Mouse (Mus musculus): ENCODE measurements around the gene Wdr27.
"Not testable (repeated sequence)": the region's sequence is repeated elsewhere in the genome, so short reads cannot be mapped to it uniquely, and the experiment has no call there.

Wdr27 gene

DNA sequence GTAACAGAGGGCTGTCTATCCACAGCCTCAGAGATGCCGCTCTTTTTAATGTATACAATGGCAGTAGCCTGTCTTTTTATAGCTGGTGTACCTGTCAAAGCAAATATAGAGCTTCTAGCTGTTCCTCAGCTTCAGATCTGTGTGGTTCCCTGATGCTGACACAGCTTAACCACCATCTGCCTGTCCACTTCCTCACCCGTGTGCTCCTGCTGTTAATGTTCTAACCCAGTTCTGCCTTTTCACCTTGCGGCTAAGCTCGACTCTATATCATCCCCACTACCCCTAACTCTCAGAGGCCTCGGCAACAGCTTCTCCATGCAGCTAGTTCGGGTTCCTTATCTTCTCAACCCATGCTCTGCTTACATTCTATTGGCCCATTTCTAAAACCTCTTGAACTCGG, 12.3 kb downstream of the Wdr27 start:
- no peak for DNase-seq (ENCODE audit: low read depth, low spot score)

DNA sequence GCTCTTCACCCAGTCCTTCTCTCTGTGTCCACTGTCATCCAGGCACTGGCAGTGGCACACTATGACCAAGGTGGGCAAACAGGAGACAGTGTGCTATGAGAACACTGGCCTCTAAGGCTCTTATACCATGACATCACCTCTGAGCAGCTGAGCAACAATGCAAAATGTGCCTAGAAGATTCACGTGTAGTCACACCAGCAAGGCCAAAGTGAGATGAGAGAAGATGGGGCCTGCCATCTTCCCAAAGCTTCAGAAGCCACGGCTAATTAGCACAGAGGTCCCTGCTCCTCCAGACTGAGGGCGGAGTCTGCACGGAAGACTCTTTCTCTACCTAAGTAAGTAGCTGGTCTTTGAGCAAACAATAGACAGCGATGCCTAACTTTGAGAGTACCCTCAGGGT, 14.3 kb downstream of the Wdr27 start:
- peak; percentile 30 for DNase-seq (ENCODE audit: low read depth, low spot score)

DNA sequence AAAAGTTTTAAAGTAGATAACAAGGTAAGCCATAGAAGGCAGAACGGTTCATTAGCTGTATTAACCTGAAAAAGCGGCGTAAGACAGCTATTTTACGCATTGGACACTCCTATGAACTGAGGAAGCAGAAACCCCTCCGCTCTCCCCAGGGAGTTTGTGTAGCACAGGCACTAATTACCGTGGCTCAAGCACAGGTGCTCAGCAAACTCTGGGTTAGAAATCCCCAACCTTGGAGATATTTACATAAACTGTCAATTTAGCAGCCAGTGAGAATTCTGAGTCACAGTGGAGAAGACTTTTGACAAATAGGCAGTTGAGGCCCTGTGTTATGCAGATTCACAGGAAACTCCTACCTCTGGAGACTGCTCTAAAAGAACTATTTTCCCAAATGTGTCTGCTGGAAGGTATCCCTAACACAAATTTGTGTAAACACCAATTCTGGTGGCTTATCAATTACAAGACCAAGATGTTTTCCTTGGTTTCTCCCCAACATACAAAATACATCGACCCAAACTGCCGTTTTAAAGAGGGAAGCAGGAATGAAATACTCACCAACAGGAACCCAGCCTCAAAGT, 15.2 kb downstream of the Wdr27 start:
- peak; percentile 24 for DNase-seq (ENCODE audit: low read depth, low spot score)

DNA sequence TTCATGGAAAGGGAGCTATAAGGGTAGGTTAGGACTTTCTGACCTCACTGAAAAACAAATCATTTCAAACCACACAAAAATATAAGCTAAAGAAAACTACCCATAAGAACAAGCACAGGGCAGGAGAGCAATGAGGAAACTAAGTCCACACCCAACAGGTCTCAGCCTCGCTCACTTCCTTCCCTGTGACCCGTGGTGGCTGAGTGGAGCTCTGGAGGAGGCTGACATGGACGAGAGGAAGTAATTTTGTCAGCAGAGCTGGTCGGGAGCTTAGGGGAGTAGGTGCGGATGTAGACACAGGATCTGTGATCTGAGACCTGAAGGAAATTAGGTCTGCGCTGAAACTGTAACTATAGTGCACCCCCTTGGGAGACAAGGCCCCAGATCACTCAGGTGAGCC, 21.4 kb downstream of the Wdr27 start:
- no peak for DNase-seq (ENCODE audit: low read depth, low spot score)

DNA sequence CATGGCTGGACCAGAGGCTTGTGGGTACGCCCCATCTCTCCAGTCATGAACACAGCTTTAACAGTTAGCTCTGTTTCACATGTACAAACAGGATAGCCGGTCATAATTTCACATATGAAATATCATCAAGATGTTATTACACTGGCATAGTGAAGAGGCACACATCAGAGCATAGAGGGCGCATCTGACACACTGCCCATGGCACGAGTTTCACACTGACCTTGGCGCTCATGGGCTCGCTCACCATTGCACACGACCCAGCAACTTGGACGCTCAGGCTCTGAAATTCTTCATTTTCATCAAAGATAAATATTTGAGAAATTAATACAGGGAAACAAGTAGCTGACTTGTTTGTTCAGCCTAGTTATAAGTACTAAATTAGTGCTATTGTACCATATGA, 25.1 kb downstream of the Wdr27 start:
- DNase-seq (ENCODE audit: low read depth, low spot score): no peak

DNA sequence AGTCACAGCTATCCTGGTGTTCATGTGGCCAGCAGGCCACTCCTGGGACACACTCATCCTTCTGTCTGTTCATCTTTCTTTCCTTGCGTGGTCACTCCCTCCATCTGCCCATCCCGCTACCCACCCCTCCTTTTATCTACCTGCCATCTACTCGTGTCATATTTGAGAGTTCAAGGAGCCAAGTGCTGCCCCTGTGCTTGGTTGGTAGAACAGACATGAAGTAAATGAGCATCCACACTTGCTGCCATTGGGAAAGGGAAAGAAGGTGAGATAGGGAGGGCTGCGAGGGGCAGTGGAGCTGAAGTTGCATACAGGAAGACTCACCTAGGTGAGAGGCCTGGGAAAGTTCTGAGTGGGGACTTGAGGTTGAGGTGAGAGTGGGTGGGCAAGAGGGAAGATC, 28.6 kb downstream of the Wdr27 start:
- no peak for DNase-seq (ENCODE audit: low read depth, low spot score)

DNA sequence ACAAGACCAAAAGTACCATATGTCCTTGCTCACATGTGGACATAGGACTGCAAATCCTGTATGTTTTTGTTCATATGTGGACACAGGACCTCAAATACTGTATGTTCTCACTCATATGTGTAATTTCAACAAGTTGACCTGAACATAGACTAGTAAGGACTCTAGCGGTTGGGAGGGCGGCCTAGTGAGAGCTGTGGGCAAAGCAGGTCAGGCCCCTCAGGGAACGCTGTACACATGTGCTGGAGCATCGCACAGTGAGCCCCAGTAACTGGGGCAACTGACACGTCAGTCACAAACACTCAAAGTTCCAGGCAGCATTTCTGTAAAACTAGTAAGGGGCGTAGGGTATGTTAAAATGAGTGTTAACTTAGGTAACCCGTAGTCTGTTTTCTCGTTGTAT, 30.0 kb downstream of the Wdr27 start:
- DNase-seq (ENCODE audit: low read depth, low spot score): no peak

DNA sequence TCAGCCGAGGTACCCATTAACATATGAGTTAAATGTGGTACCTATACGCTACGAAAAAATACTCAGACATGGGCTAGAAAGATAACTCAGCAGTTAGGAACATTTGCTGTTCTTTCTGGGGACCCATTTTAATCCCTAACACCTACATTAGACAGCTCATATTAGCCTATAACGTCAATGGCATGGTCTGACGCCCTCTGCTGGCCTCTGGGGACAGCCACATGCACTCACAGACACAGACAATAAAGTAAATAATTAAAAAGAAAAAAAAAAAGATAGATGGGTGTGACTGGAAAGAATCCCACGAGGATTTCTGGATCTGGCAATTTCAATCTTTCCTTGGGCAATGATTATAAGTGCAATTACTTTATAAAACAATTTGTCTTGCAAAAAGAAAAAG, 30.5 kb downstream of the Wdr27 start:
- DNase-seq (ENCODE audit: low read depth, low spot score): peak; percentile 61

DNA sequence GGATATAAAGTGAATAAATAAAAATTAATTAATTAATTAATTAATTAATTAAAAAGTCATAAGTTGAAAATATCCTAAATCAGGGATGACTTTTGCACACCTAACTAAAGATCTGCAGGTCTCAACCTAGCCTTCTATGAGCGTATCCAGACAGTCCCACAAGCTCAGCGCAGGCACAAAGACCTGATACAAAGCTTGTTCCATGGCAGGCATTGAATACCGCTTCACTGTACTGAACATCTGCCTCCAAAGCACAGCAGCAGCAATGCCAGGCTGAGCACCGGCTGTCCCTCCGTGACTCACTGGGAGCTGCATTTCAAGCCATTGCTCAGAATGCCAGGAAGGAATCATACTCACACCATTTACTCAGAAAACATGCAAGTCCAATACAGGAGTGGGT, 32.2 kb downstream of the Wdr27 start:
- no peak for DNase-seq (ENCODE audit: low read depth, low spot score)

DNA sequence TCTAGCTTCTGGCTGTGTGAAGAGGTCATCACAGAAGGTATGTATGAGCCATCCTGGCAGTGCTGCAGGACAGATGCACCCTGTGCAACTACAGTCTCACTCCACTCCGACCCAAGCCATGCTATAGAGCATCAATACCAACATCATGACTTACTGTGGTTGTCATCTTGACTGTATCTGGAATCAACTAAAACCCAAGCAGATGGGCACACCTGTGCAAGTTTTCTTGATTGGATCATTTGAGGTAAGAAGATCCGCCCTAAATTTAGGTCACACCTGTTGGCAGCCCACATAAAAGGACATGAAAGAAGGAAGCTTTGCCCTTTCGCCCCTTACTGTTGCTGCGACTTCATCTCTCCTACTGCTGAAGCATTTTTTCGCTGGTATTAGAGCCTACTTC, 33.6 kb downstream of the Wdr27 start:
- no peak for DNase-seq (ENCODE audit: low read depth, low spot score)

DNA sequence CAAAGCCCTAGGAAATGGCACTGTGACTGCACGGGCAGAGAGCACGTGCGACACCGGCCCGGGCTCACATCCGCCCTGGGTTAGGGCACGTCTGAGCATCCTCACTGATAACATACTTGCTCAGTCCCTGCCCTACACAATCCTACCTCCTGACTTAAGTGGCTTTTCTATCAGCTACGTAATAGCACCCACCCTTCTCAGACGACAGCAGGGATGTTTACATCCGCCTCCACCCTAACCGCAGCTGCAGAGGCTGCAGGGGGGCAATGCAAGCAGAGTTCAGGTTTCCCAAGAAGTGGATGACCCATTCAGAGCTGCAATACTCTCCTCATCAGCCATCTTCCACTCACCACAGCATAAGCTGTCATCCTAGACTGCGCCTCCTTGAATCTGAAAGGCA, 35.8 kb downstream of the Wdr27 start:
- no peak for DNase-seq (ENCODE audit: low read depth, low spot score)

DNA sequence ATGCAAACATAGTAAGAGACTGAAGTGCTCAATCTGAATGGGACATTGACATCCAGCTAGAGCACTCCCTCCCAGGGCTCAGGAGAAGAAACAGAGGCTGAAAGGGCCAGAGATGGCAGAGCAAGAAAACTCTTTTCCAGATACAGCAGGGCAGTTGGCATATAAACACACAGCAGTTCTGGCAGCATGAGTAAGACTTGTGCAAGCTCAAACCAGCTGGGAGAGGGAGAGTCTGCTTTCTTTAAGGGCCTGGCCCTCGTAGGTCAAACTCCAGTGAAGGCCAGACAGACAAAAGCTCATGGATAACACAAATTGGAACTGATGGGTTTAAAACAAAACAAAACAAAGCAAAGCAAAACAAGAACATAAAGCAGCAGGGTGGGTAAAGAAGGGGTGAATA, 36.3 kb downstream of the Wdr27 start:
- DNase-seq (ENCODE audit: low read depth, low spot score): peak; percentile 11

DNA sequence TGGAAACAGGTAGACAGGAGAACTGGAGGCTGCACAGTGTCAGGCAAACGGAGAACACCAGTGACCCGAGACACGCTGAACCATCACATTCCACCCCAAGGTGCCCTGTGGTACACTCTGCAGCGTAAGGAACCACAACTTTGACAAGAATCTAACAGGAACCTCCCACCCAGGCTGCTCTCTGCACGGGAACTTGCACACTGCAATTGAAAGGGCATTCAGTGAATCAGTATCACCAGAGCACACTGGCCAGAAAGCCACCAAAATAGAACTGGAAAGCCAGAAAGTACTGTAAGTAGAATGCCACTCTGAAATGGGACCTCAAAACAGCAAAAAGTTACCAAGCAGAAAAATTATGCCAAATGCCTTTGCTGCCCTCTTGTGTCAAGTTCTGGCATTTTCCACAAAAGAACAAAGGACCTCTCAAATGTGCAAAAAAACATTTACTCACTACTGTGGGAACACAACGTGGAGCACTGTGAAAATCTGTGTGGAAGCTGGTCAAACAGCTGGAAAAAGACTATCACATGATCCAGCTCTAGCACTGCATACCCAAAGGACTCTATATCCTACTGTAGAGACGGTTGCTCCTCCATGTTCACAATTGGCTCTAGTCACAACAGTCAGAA, 38.2 kb downstream of the Wdr27 start:
- peak; percentile 68 for DNase-seq (ENCODE audit: low read depth, low spot score)

DNA sequence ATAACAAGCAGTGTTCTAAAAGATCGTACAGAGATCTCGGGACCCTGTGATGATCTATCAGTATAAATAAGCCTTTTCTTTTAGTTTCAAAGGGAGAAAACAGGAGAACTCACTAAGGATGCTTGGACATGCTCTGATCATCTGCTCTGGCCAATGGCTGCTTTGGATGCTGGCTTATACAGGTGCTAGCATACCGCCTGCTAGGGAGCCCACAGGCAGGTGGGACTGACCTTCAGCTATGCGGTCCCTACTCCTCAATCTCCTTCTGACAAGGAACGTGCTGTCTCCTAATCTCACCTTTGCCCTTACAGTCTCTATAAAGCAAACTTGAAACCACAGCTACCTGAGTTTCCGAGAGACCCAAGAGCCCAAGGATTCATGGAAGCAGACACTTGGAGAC, 38.8 kb downstream of the Wdr27 start:
- DNase-seq (ENCODE audit: low read depth, low spot score): no peak

DNA sequence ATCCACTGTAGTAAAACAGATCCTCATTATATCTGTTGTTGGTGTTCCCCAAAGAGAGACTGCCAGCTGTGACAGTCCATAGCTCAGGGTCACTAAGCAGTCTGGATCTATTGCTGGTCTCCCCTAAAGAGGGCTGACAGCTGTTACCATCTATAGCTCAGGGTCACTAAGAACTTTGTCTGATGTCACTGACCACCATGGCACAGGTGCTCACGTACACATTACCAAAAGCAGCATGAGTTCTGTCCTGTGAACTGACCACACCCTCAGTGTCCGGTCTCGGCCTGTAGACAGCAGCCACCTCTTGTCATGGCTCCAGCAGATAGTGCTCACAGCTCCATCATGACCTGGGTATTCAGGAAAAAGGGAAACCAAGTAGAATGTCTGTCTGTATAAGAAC, 39.7 kb downstream of the Wdr27 start:
- DNase-seq (ENCODE audit: low read depth, low spot score): no peak

DNA sequence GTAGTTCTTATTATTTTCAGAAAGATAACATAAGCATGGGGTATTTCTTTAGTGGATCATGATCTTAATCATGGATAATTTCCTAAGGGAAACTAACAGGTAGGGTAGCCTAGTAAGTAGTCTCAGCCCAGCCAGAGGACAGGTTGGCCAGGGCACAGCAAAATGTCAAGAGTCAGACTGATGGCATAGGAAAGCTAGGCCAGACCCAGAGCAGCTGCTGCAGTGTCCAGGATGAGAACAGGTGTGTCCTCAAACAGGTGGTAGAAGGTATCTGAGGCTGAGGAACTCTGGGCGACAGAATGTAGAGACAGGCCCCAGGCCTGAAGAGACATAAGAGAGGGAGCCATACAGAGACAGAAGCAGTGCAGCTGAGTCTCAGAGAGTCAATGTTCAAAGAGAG, 44.0 kb downstream of the Wdr27 start:
- no peak for DNase-seq (ENCODE audit: low read depth, low spot score)

DNA sequence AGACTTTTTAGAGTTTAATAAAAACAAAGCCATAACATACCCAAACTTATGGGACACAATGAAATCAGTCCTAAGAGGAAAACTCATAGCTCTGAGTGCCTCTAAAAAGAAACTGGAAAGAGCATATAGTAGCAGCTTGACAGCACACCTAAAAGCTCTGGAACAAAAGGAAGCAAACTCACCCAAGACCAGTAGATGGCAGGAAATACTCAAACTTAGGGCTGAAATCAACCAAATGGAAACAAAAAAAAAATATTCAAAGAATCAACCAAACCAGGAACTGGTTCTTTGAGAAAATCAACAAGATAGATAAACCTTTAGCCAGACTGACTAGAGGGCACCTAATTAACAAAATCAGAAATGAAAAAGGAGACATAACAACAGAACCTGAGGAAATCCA, 47.9 kb downstream of the Wdr27 start:
- DNase-seq (ENCODE audit: low read depth, low spot score): not testable (repeated sequence)

DNA sequence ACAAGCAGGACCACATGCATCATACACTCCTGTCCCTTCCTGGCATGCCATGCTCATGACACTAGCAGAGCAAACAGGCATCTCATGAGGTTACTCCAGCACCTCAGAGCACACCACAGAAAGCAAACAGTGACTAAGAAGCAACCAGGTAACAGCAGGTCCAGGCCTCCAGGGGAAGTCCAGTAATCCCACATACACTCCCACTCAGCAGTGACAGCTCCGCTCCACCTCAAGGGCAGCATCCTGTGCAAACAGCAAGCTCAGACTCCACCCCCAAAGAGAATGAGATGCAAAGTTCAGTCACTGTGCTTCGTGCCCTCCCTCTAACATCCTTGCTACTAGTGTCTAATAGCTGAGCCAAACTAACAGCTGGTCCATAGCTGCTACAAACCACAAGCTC, 56.0 kb downstream of the Wdr27 start:
- DNase-seq (ENCODE audit: low read depth, low spot score): no peak

DNA sequence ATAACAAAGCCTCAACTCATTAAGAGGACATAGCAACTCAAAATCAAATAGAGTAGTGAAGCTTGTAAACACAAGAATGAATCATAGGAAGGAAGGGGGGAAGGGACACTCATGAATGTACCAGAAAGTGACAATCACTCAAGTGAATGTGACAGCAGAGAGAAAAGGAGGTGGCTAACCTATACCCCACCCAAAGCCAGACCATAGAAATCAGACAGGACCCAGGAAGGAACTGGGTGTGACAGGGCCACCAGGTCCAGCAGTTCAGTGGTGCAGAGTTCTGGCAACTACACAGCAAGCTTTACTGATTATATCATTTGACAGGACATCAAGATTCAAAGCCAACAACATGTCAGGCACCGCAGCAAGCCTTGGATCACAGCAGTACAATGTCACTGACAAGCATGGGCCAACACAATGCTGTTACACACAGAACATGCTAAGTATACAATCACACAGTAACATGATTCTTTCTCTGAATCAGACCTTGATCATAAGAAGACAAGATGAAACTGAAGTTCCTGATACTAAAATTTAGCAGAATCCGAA, 68.2 kb downstream of the Wdr27 start:
- DNase-seq (ENCODE audit: low read depth, low spot score): no peak

DNA sequence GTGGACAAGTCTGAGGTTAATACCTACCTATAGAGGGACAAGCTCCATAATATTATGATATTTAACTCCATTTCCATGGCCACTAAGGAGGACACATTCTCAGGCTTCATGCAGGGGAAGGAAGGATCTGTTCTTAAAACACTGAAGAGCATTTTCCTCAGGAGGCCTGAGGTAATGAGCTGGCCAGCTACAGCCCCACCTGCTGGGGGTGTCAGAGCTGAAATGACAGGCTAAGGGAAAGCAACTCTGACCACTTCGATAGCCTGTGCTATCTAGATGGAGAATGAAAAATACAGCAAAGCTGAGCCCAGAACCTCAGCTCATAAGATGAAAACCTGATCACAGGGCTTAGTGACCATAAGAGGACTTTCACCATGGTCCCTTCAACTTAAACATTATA, 82.7 kb downstream of the Wdr27 start:
- no peak for DNase-seq (ENCODE audit: low read depth, low spot score)

DNA sequence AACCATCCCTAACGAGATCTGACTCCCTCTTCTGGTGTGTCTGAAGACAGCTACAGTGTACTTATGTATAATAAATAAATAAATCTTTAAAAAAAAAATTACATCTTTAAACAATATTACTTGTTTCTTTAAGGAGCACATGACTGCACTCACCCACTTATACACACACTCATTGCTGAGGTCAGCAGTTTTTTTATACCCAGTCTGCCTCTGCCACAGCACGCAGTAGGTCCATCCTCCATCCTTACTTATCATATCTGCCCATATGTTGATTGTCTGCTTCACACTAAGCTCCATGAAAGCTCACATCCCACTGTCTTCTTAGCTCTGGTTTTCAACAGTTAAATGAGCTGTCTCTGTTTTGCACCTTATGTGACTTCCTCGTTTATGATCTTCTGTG, 95.2 kb downstream of the Wdr27 start:
- no peak for DNase-seq (ENCODE audit: low read depth, low spot score)

DNA sequence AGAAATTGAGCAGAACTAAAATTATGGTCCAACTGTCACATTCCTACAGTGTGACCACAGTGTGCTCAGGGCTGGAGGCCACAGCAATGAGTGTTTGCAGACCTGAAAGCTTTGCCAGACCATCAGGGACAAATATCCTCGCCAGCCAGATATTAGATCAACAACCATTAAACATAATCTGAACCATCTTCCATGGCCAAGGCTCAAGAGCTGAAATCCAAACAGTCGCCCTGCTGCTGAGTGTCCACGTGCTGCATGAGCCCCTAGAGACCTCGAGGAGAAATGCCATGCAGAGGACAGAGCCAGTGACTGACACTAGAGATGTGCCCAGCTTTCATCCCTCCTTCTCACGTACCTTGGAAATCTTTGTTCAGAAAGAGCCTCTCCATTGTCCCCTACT, 96.1 kb downstream of the Wdr27 start:
- DNase-seq (ENCODE audit: low read depth, low spot score): no peak

DNA sequence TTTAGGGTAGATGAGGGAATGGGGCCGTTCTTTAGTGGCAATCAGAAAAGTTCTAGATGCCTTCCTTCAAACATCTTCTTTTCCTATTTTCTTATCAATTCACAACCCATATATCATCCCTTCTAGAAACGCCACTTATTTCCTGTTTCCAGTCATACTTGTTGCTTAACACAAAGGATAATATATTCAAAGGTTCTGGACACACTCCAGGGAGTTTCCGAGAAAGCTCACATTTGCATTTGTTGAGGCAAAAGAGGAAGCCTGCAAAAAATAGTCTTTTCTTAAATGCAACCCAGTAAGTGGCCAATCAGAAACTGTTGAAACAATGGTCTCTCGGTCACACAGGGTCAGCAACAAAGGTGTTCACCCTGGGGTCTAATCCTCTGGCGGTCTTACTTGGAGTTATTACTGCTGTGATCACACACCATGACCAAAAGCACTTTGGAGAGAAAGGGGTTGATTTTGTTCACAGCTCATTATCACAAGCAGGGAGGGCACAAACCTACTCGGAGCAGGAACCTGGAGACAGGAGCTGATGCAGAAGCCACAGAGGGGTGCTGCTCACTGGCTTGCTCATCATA, 116.2 kb downstream of the Wdr27 start:
- no peak for DNase-seq (ENCODE audit: low read depth, low spot score)
